Mouse (Mus musculus) 3134 (cell line): ENCODE data around the gene Pdlim5.

Experiments
- DNase-seq: peaks from one replicate; pipeline ENCODE4 v3.0.0-alpha.2; 2011; ENCODE audit warnings: low spot score; ENCODE audit not compliant: insufficient read length; ENCODE audit errors: extremely low read depth

The Pdlim5 gene

GRCm38 (mm10) chr3:142280366-142281092 lies 115.0 kb downstream of the Pdlim5 start:
- no peak for DNase-seq

GRCm38 (mm10) chr3:142279011-142279410 lies 116.5 kb downstream of the Pdlim5 start:
- no peak for DNase-seq

GRCm38 (mm10) chr3:142276506-142276905 lies 119.0 kb downstream of the Pdlim5 start:
- DNase-seq, result no peak

GRCm38 (mm10) chr3:142274993-142275392 lies 120.5 kb downstream of the Pdlim5 start:
- no peak for DNase-seq

- DNase-seq, result no peak
Measured at GRCm38 (mm10) chr3:142274451-142274850, 121.0 kb downstream of the Pdlim5 start.

GRCm38 (mm10) chr3:142273265-142273664 lies 122.2 kb downstream of the Pdlim5 start:
- no peak for DNase-seq

- no peak for DNase-seq
Measured at GRCm38 (mm10) chr3:142256371-142256770, 139.1 kb downstream of the Pdlim5 start.

GRCm38 (mm10) chr3:142252086-142252485 lies 143.4 kb downstream of the Pdlim5 start:
- peak; percentile 32 for DNase-seq

- no peak for DNase-seq
Measured at GRCm38 (mm10) chr3:142249458-142249857, 146.0 kb downstream of the Pdlim5 start.

- DNase-seq, result no peak
Measured at GRCm38 (mm10) chr3:142243263-142243662, 152.2 kb downstream of the Pdlim5 start.

- no peak for DNase-seq
Measured at GRCm38 (mm10) chr3:142239298-142239697, 156.2 kb downstream of the Pdlim5 start.

- no peak for DNase-seq
Measured at GRCm38 (mm10) chr3:142238260-142239046, 157.0 kb downstream of the Pdlim5 start.

- DNase-seq, result no peak
Measured at GRCm38 (mm10) chr3:142237621-142238020, 157.9 kb downstream of the Pdlim5 start.

GRCm38 (mm10) chr3:142233606-142234465 lies 161.7 kb downstream of the Pdlim5 start:
- no peak for DNase-seq

GRCm38 (mm10) chr3:142228665-142229064 lies 166.8 kb downstream of the Pdlim5 start:
- DNase-seq, result no peak

- DNase-seq, result peak; percentile 46
Measured at GRCm38 (mm10) chr3:142222471-142223103, 172.9 kb downstream of the Pdlim5 start.

- no peak for DNase-seq
Measured at GRCm38 (mm10) chr3:142219910-142220309, 175.6 kb downstream of the Pdlim5 start.

GRCm38 (mm10) chr3:142212821-142213220 lies 182.7 kb downstream of the Pdlim5 start:
- no peak for DNase-seq

GRCm38 (mm10) chr3:142212186-142212585 lies 183.3 kb downstream of the Pdlim5 start:
- no peak for DNase-seq

GRCm38 (mm10) chr3:142209981-142210380 lies 185.5 kb downstream of the Pdlim5 start:
- no peak for DNase-seq

- no peak for DNase-seq
Measured at GRCm38 (mm10) chr3:142209057-142209456, 186.4 kb downstream of the Pdlim5 start.
